Mouse (Mus musculus) MEL (cell line): ENCODE results near the gene 3110082I17Rik. TPM values are rescaled to one million over a fixed set of nuclear protein-coding genes. Genes with fewer than 3 reads are reported as not detected.

Experiments
- DNase-seq: peaks from one replicate; pipeline ENCODE4 v3.0.0; 2011; ENCODE audit warnings: low read depth, low spot score
- H3K27ac ChIP-seq: 2 replicates; pipeline ENCODE4 v1.5.1; 2012; ENCODE audit warnings: low read depth, mild to moderate bottlenecking, control low read depth, low read length, moderate library complexity; ENCODE audit not compliant: control insufficient read depth
- H3K27me3 ChIP-seq, 2 experiments: fragments of 150-350 bp in 1 of 2; sonication (generic) in 1 of 2; 2 replicates each; pipeline ENCODE4 v1.6.1; 2012; ENCODE audit warnings: low read length in 2 of 2, mild to moderate bottlenecking in 2 of 2, improper control_type of control experiment in 1 of 2, moderate library complexity in 1 of 2; ENCODE audit not compliant: insufficient read depth in 2 of 2, control insufficient read depth in 1 of 2
- H3K36me3 ChIP-seq, 2 experiments: 2 replicates each; pipeline ENCODE4 v1.6.1; 2012 to 2014; ENCODE audit warnings: low read length in 2 of 2, improper control_type of control experiment in 1 of 2, inconsistent platforms in 1 of 2, mild to moderate bottlenecking in 1 of 2; ENCODE audit not compliant: insufficient read depth in 2 of 2, control insufficient read depth in 1 of 2
- H3K4me1 ChIP-seq, 2 experiments: fragments of 150-350 bp in 1 of 2; sonication (generic) in 1 of 2; 2 replicates each; pipeline ENCODE4 v1.6.1; 2012; ENCODE audit warnings: low read length in 2 of 2, improper control_type of control experiment in 1 of 2, mild to moderate bottlenecking in 1 of 2; ENCODE audit not compliant: insufficient read depth in 2 of 2, control insufficient read depth in 1 of 2
- H3K4me3 ChIP-seq, 2 experiments: fragments of 150-350 bp in 1 of 2; sonication (generic) in 1 of 2; 2 replicates each; pipeline ENCODE4 v1.5.1; 2012; ENCODE audit warnings: low read depth in 2 of 2, low read length in 2 of 2, mild to moderate bottlenecking in 2 of 2, moderate library complexity in 2 of 2, control low read depth in 1 of 2, improper control_type of control experiment in 1 of 2; ENCODE audit not compliant: control insufficient read depth in 1 of 2, insufficient read depth in 1 of 2
- H3K79me2 ChIP-seq: 2 replicates; pipeline ENCODE4 v1.6.1; 2012; ENCODE audit warnings: mild to moderate bottlenecking, low read length, moderate library complexity; ENCODE audit not compliant: control insufficient read depth, poor library complexity, insufficient read depth
- H3K9ac ChIP-seq: 2 replicates; pipeline ENCODE4 v1.6.1; 2012; ENCODE audit warnings: low read depth, mild to moderate bottlenecking, control low read depth, low read length, moderate library complexity; ENCODE audit not compliant: control insufficient read depth, poor library complexity, severe bottlenecking
- H3K9me3 ChIP-seq: fragments of 150-350 bp; sonication (generic); replicated peaks from 2 replicates; pipeline ENCODE4 v1.6.1; 2012; ENCODE audit warnings: mild to moderate bottlenecking, low read length, improper control_type of control experiment, moderate library complexity; ENCODE audit not compliant: insufficient read depth
- CHD1 ChIP-seq: IDR thresholded peaks from 2 replicates; pipeline ENCODE4 v1.6.1; 2012; ENCODE audit warnings: low read depth, mild to moderate bottlenecking, inconsistent platforms, low read length, improper control_type of control experiment
- CHD2 ChIP-seq: IDR thresholded peaks from 2 replicates; pipeline ENCODE4 v1.6.1; 2011; ENCODE audit warnings: low read length, improper control_type of control experiment
- E2F4 ChIP-seq: IDR thresholded peaks from 2 replicates; pipeline ENCODE4 v1.6.1; 2011; ENCODE audit warnings: low read depth, low read length, improper control_type of control experiment, borderline replicate concordance
- EP300 ChIP-seq, 2 experiments: IDR thresholded peaks; 2 replicates each; pipeline ENCODE4 v1.6.1; 2011; ENCODE audit warnings: improper control_type of control experiment in 2 of 2, low read length in 2 of 2, low read depth in 1 of 2, mild to moderate bottlenecking in 1 of 2
- ETS1 ChIP-seq: IDR thresholded peaks from 2 replicates; pipeline ENCODE4 v1.6.1; 2012; ENCODE audit warnings: low read depth, mild to moderate bottlenecking, inconsistent platforms, low read length, improper control_type of control experiment, moderate library complexity
- KAT2A ChIP-seq: conservative IDR thresholded peaks from 2 replicates; pipeline ENCODE4 v1.6.1; 2012; ENCODE audit warnings: low read depth, low read length, improper control_type of control experiment, inconsistent platforms
- MAX ChIP-seq: IDR thresholded peaks from 2 replicates; pipeline ENCODE4 v1.6.1; 2011; ENCODE audit warnings: low read length, improper control_type of control experiment
- MXI1 ChIP-seq: IDR thresholded peaks from 2 replicates; pipeline ENCODE4 v1.6.1; 2011; ENCODE audit warnings: mild to moderate bottlenecking, low read depth, low read length, improper control_type of control experiment
- NRF1 ChIP-seq: IDR thresholded peaks from 2 replicates; pipeline ENCODE4 v1.6.1; 2014; ENCODE audit warnings: low read depth, mild to moderate bottlenecking, inconsistent platforms, low read length, improper control_type of control experiment, moderate library complexity; ENCODE audit not compliant: poor library complexity, insufficient read depth, severe bottlenecking
- POLR2A ChIP-seq, 2 experiments: IDR thresholded peaks; 2 replicates each; pipeline ENCODE4 v1.6.1; 2011 to 2012; ENCODE audit warnings: low read length in 2 of 2, mild to moderate bottlenecking in 2 of 2, control low read depth in 1 of 2, improper control_type of control experiment in 1 of 2, low read depth in 1 of 2, moderate library complexity in 1 of 2; ENCODE audit not compliant: control insufficient read depth in 1 of 2, insufficient read depth in 1 of 2, poor library complexity in 1 of 2
- SMC3 ChIP-seq: IDR thresholded peaks from 2 replicates; pipeline ENCODE4 v1.6.1; 2011; ENCODE audit warnings: low read depth, low read length, improper control_type of control experiment
- TAL1 ChIP-seq: IDR thresholded peaks from 2 replicates; pipeline ENCODE4 v1.6.1; 2012; ENCODE audit warnings: mild to moderate bottlenecking, inconsistent platforms, low read length, moderate library complexity, mixed read lengths
- TBP ChIP-seq: IDR thresholded peaks from 2 replicates; pipeline ENCODE4 v1.8.0; 2011; ENCODE audit warnings: low read depth, low read length, improper control_type of control experiment
- UBTF ChIP-seq: IDR thresholded peaks from 2 replicates; pipeline ENCODE4 v1.6.1; 2012; ENCODE audit warnings: low read depth, mild to moderate bottlenecking, inconsistent platforms, low read length, improper control_type of control experiment, moderate library complexity, borderline replicate concordance; ENCODE audit not compliant: insufficient read depth
- USF2 ChIP-seq, 2 experiments: IDR thresholded peaks; 2 replicates each; pipeline ENCODE4 v1.6.1; 2011 to 2012; ENCODE audit warnings: improper control_type of control experiment in 2 of 2, low read length in 2 of 2, borderline replicate concordance in 1 of 2, inconsistent platforms in 1 of 2, low read depth in 1 of 2, mild to moderate bottlenecking in 1 of 2; ENCODE audit not compliant: insufficient read depth in 1 of 2
- ZC3H11A ChIP-seq: IDR thresholded peaks from 2 replicates; pipeline ENCODE4 v1.6.1; 2012; ENCODE audit warnings: low read depth, mild to moderate bottlenecking, inconsistent platforms, low read length, improper control_type of control experiment
- ZNF384 ChIP-seq: IDR thresholded peaks from 2 replicates; pipeline ENCODE4 v1.6.1; 2012; ENCODE audit warnings: low read depth, mild to moderate bottlenecking, inconsistent platforms, low read length, improper control_type of control experiment
- polyA plus RNA-seq, 2 experiments: library from polyadenylated mRNA; stranded (reverse) in 1 of 2; unstranded in 1 of 2; fragments of >175 nt in 1 of 2; fragments of >200 nt in 1 of 2; gene quantifications; 2 replicates each; pipeline versions ENCODE4 v1.2.1 to v1.2.4; 2012; ENCODE audit warnings: low replicate concordance in 2 of 2, low read depth in 1 of 2; ENCODE audit not compliant: insufficient read length in 2 of 2, insufficient read depth in 1 of 2, missing spikeins in 1 of 2
- total RNA-seq: library from RNA; depleted of rRNA; stranded (reverse); fragments of 300-350 nt; gene quantifications from 2 replicates; pipeline ENCODE4 v1.2.3, GENCODE M21; 2012

Gene 3110082I17Rik
- total and polyA plus RNA-seq, 3 experiments = 58.1 to 79.5 TPM; not detected in 1

DNA sequence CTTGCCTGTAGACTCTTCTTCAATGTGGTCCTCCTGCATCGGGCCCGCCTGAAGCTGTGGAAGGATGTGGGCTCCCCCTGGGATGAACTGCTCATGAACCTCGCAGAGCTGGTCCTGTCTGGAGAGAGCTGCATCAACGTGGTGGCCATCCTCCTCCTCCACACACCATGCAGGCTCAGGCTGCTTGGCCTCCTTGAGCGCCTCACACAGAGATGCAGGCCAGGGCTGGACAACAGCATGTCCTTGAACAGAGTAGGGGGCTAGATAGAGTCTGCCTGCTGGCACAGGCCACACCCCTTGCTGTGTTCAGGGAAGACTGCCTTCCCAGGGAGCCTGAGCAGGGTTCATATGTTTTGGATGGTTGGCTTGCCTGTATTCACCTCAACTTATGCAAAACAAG, 45.3 kb downstream of the 3110082I17Rik start:
- Histone ChIP-seq H3K27ac (no peak overlapping the region), H3K9ac (no peak overlapping the region), H3K4me1 (no peaks in the 10 kb centered on the region), H3K79me2 (no peaks in the 10 kb centered on the region), H3K4me3 (no peak overlapping the region), H3K36me3 (no peaks in the 10 kb centered on the region), H3K27me3 (no peaks in the 10 kb centered on the region), H3K9me3 (no peaks in the 10 kb centered on the region)
- TF ChIP-seq MXI1 (no peak), CHD1 (no peak), TBP (no peak), ETS1 (no peak), TAL1 (no peak), ZNF384 (no peak), MAX (no peak), CHD2 (no peak), SMC3 (no peak), E2F4 (no peak), POLR2A (IDR thresholded peaks at IDR 0.05; ENCODE audit: control insufficient read depth in 1 of 2, insufficient read depth in 1 of 2, low read depth in 1 of 2, low read length in 2 of 2, poor library complexity in 1 of 2) (no peak), EP300 (IDR thresholded peaks at IDR 0.05; ENCODE audit: low read depth in 1 of 2, low read length in 2 of 2) (no peak), ZC3H11A (no peak), KAT2A (no peak), UBTF (no peak)
- DNase-seq = no peak

DNA sequence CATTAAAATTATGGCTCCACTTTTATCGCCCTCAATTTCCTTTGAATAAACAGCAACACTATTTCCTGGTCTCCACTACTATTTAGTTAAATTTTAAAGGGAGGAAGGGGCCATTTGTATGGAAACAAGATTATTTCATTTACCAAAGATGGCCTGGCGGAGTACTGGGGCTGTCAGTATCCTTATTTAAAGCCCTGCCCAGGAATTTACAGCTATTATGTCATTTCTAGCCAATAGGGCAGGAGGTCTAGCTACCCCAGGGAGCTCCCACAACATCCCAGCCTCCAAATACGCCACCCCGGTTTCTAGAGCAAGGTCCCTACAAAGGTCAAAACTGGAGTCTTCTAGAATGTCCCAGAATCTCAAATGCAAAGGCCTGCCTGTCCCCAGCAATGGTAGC, 46.8 kb downstream of the 3110082I17Rik start:
- H3K79me2 ChIP-seq = no peaks in the 10 kb centered on the region
- no peaks in the 10 kb centered on the region for H3K36me3 ChIP-seq
- no peaks in the 10 kb centered on the region for H3K4me1 ChIP-seq
- no peak overlapping the region for H3K9ac ChIP-seq
- no peak overlapping the region for H3K4me3 ChIP-seq
- no peak for TF ChIP-seq CHD1
- no peak for TF ChIP-seq KAT2A
- TF ChIP-seq SMC3 = no peak
- TF ChIP-seq POLR2A (IDR thresholded peaks at IDR 0.05; ENCODE audit: control insufficient read depth in 1 of 2, insufficient read depth in 1 of 2, low read depth in 1 of 2, low read length in 2 of 2, poor library complexity in 1 of 2) = no peak
- TF ChIP-seq MXI1 = no peak
- no peak for TF ChIP-seq NRF1
- no peak for TF ChIP-seq USF2 (IDR thresholded peaks at IDR 0.05; ENCODE audit: borderline replicate concordance in 1 of 2, insufficient read depth in 1 of 2, low read depth in 1 of 2, low read length in 2 of 2)
- H3K9me3 ChIP-seq = no peaks in the 10 kb centered on the region
- no peaks in the 10 kb centered on the region for H3K27me3 ChIP-seq
- no peak overlapping the region for H3K27ac ChIP-seq
- no peak for DNase-seq
